20 mouse cellular contexts compared by ENCODE assay signal in the genomic region with DNA sequence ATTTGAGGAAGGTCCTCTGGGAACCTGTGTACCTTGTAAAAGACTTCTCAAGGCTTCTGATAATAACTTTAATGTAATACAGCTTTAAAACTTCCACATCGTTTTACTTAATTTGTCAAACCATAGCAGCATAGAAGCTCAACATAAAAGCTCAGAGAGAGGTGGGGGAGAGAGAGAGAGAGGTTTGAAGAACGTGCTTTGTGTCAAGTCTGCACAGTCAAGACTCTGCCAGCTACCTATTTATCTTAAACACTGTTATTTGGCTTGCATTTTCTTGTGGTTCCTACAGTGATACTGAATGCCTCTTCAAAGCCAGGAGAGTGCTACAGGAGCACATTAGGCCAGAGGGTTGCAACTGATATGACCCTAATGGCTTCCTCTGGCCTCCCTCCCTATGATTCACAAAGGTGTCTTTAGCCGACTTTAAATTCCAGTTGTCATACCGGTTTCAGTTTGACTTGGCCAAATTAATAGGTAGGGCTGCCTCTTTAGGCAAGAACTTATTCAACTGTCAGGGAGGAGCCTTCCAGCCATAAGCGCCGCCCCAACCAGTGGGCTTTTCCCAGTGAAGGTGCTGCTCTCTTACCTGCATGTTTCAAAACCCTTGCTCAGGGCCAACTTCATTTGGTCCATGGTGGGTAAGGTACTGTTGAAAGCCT. TPM values are rescaled to one million over a fixed set of nuclear protein-coding genes. Genes with fewer than 3 reads are reported as not detected.
DNase-seq lines count a peak whose midpoint lies in the region; ATAC-seq and TF ChIP-seq lines count a peak whose summit lies in the region.
"Had no signal": no experiment of that assay in that cellular context is flagged by ENCODE, and none has a peak within 500 bp of the region (broad histone marks: within the 10 kb centered on the region; RNA-seq: fewer than 3 reads in every experiment).

No protein-coding gene starts in this region.

- H3K27ac ChIP-seq in forebrain, embryonic 15.5 days (replicated peaks): no peak overlapping the region
- no peak overlapping the region for H3K27ac ChIP-seq in forebrain, embryonic 11.5 days (ENCODE audit: low read depth, low read length)
- peak overlapping the region; percentile 57; the same call in 1 of the 2 replicates for H3K27ac ChIP-seq in thymus, adult 2 months (ENCODE audit: control insufficient read depth, insufficient read depth, low read length)
- no peak overlapping the region for H3K27ac ChIP-seq in stomach, postnatal 0 days (replicated peaks)
- no peak overlapping the region for H3K27ac ChIP-seq in midbrain, embryonic 13.5 days
- H3K27ac ChIP-seq: embryonic facial prominence, embryonic 15.5 days; heart, embryonic 10.5 days; hindbrain, embryonic 12.5 days had no signal

- 0 out of 2 replicates have a peak, but pooled peaks have one; percentile 55 for ATAC-seq in forebrain, embryonic 15.5 days (replicated peaks)
- ATAC-seq in forebrain, embryonic 11.5 days (replicated peaks; ENCODE audit: low FRiP score): no peak
- 0 out of 2 replicates have a peak, but pooled peaks have one; percentile 18 for ATAC-seq in stomach, postnatal 0 days (ENCODE audit: low FRiP score, low TSS enrichment)
- no peak for ATAC-seq in frontal cortex, adult (ENCODE audit: low TSS enrichment)
- ATAC-seq in midbrain, embryonic 13.5 days: no peak
- ATAC-seq: hindbrain, embryonic 16.5 days had no signal

- WGBS in forebrain, embryonic 15.5 days: 72% methylated on average over 6 of the region's 6 CpGs
- 86% methylated on average over 6 of the region's 6 CpGs for WGBS in forebrain, embryonic 11.5 days
- WGBS in thymus, adult 2 months: 72% methylated on average over 6 of the region's 6 CpGs
- WGBS in stomach, postnatal 0 days: 50% methylated on average over 6 of the region's 6 CpGs
- WGBS in midbrain, embryonic 13.5 days: 86% methylated on average over 6 of the region's 6 CpGs

- H3K27me3 ChIP-seq in forebrain, embryonic 15.5 days: no peaks in the 10 kb centered on the region
- H3K27me3 ChIP-seq in forebrain, embryonic 11.5 days (ENCODE audit: control insufficient read depth, insufficient read depth, low read length): no peaks in the 10 kb centered on the region
- no peaks in the 10 kb centered on the region for H3K27me3 ChIP-seq in thymus, adult 2 months (ENCODE audit: control insufficient read depth, insufficient read depth, low read length)
- H3K27me3 ChIP-seq in stomach, postnatal 0 days (ENCODE audit: control insufficient read depth, insufficient read depth, low read length): no peaks in the 10 kb centered on the region
- H3K27me3 ChIP-seq in midbrain, embryonic 13.5 days: no peaks in the 10 kb centered on the region
- H3K27me3 ChIP-seq: embryonic facial prominence, embryonic 15.5 days; hindbrain, embryonic 12.5 days had no signal

- H3K9me3 ChIP-seq in forebrain, embryonic 15.5 days: no peaks in the 10 kb centered on the region
- H3K9me3 ChIP-seq in forebrain, embryonic 11.5 days (ENCODE audit: control insufficient read depth, low read length): no peaks in the 10 kb centered on the region
- H3K9me3 ChIP-seq in stomach, postnatal 0 days (ENCODE audit: control insufficient read depth, low read length): no peaks in the 10 kb centered on the region
- no peaks in the 10 kb centered on the region for H3K9me3 ChIP-seq in midbrain, embryonic 13.5 days
- H3K9me3 ChIP-seq: embryonic facial prominence, embryonic 15.5 days; heart, embryonic 10.5 days; hindbrain, embryonic 12.5 days had no signal

- no peak for TF ChIP-seq POLR2A in thymus, adult 2 months (IDR thresholded peaks at IDR 0.05; ENCODE audit: control insufficient read depth, extremely low read depth, insufficient read depth, low read length, poor library complexity)

- TF ChIP-seq EP300 in stomach, postnatal 0 days (optimal IDR thresholded peaks at IDR 0.05): no peak

- 0 out of 2 replicates have a peak, but pooled peaks cover 2% of the 10 kb centered on the region for H3K4me1 ChIP-seq in forebrain, embryonic 15.5 days
- no peaks in the 10 kb centered on the region for H3K4me1 ChIP-seq in forebrain, embryonic 11.5 days (replicated peaks; ENCODE audit: control insufficient read depth, insufficient read depth, low read length)
- peaks cover 24% of the 10 kb centered on the region for H3K4me1 ChIP-seq in thymus, adult 2 months (replicated peaks; ENCODE audit: control insufficient read depth, insufficient read depth, low read length)
- 0 out of 2 replicates have a peak, but pooled peaks cover 3% of the 10 kb centered on the region for H3K4me1 ChIP-seq in stomach, postnatal 0 days (replicated peaks; ENCODE audit: control insufficient read depth, insufficient read depth)
- peaks cover 12% of the 10 kb centered on the region; the same call in 1 of the 2 replicates for H3K4me1 ChIP-seq in midbrain, embryonic 13.5 days (replicated peaks)

- H3K4me2 ChIP-seq in forebrain, embryonic 15.5 days (replicated peaks): no peak overlapping the region
- no peak overlapping the region for H3K4me2 ChIP-seq in forebrain, embryonic 11.5 days (ENCODE audit: low read depth, low read length, severe bottlenecking)
- no peak overlapping the region for H3K4me2 ChIP-seq in stomach, postnatal 0 days (replicated peaks; ENCODE audit: low read depth)
- no peak overlapping the region for H3K4me2 ChIP-seq in midbrain, embryonic 13.5 days (replicated peaks)
- H3K4me2 ChIP-seq: embryonic facial prominence, embryonic 15.5 days; hindbrain, embryonic 12.5 days had no signal

- H3K4me3 ChIP-seq in forebrain, embryonic 15.5 days: no peak overlapping the region
- no peak overlapping the region for H3K4me3 ChIP-seq in forebrain, embryonic 11.5 days (ENCODE audit: low read depth, low read length)
- no peak overlapping the region for H3K4me3 ChIP-seq in thymus, adult 2 months (ENCODE audit: control insufficient read depth, insufficient read depth, low read length)
- H3K4me3 ChIP-seq in stomach, postnatal 0 days (ENCODE audit: low read depth, low read length): no peak overlapping the region
- no peak overlapping the region for H3K4me3 ChIP-seq in midbrain, embryonic 13.5 days (replicated peaks)
- H3K4me3 ChIP-seq: embryonic facial prominence, embryonic 15.5 days; heart, embryonic 10.5 days; hindbrain, embryonic 12.5 days had no signal

- no peak for DNase-seq in forebrain, embryonic 11.5 days (ENCODE audit: low spot score)
- DNase-seq in thymus, adult 2 months: no peak
- no peak for DNase-seq in thymus, postnatal 10 days (ENCODE audit: low spot score in 2 of 2)
- peak; percentile 84 for DNase-seq in fat pad, adult 2 months (ENCODE audit: extremely low read depth, low read depth, low spot score)
- DNase-seq in stomach, postnatal 0 days (ENCODE audit: low spot score): no peak
- DNase-seq: adrenal gland, adult 2 months; adrenal gland, postnatal 25 days; cerebellum, adult 8-10 months; cerebellum, postnatal 14 days; gastrocnemius, postnatal 36 days; heart, postnatal 10 days; heart, postnatal 4 days; kidney, adult 11 months had no signal

- H3K9ac ChIP-seq in forebrain, embryonic 15.5 days (replicated peaks): no peak overlapping the region
- no peak overlapping the region for H3K9ac ChIP-seq in forebrain, embryonic 11.5 days (ENCODE audit: low read length)
- H3K9ac ChIP-seq in stomach, postnatal 0 days (ENCODE audit: low read length): no peak overlapping the region
- no peak overlapping the region for H3K9ac ChIP-seq in midbrain, embryonic 13.5 days (replicated peaks)
- H3K9ac ChIP-seq: embryonic facial prominence, embryonic 15.5 days; hindbrain, embryonic 12.5 days had no signal

- no peak for TF ChIP-seq CTCF in thymus, adult 2 months (IDR thresholded peaks at IDR 0.05; ENCODE audit: borderline replicate concordance, control insufficient read depth, extremely low read depth, insufficient read depth, low read length, poor library complexity)
- no peak for TF ChIP-seq CTCF in stomach, postnatal 0 days (IDR thresholded peaks at IDR 0.05; ENCODE audit: low read depth)

- no peaks in the 10 kb centered on the region for H3K36me3 ChIP-seq in forebrain, embryonic 15.5 days
- no peaks in the 10 kb centered on the region for H3K36me3 ChIP-seq in forebrain, embryonic 11.5 days (ENCODE audit: control insufficient read depth, insufficient read depth, low read length)
- H3K36me3 ChIP-seq in thymus, adult 2 months (ENCODE audit: control insufficient read depth, insufficient read depth, low read length): no peaks in the 10 kb centered on the region
- no peaks in the 10 kb centered on the region for H3K36me3 ChIP-seq in stomach, postnatal 0 days (ENCODE audit: control insufficient read depth, insufficient read depth, low read length)
- no peaks in the 10 kb centered on the region for H3K36me3 ChIP-seq in midbrain, embryonic 13.5 days
- H3K36me3 ChIP-seq: hindbrain, embryonic 12.5 days had no signal

RNA-seq across cellular contexts. Expression of gene Cd44, which starts 36.6 kb away (rescaled TPM):
- polyA plus RNA-seq in forebrain, embryonic 15.5 days (2015; fragmentation: Nextera tagmentation; extraction: Ambion mirVana): 1.4 and 1.9 TPM in 2 replicates
- 2.0 and 2.4 TPM in 2 replicates for polyA plus RNA-seq in forebrain, embryonic 11.5 days (2014; fragmentation: Nextera tagmentation; extraction: Ambion mirVana)
- polyA plus RNA-seq in thymus, adult 2 months (2012; rRNA removed): 17.8 and 19.3 TPM in 2 replicates
- polyA plus RNA-seq in stomach, postnatal 0 days (2015; fragmentation: Nextera tagmentation; extraction: Ambion mirVana): 27.5 and 27.7 TPM in 2 replicates
- polyA plus RNA-seq in midbrain, embryonic 13.5 days (2015; fragmentation: Nextera tagmentation; extraction: Ambion mirVana): 1.5 and 2.1 TPM in 2 replicates

Comparison
In these comparisons a context has a peak if more than half of its experiments do, and no peak if none do; other contexts are left out.
1. ATAC-seq: peak in forebrain, embryonic 15.5 days (single experiment) and stomach, postnatal 0 days (single experiment); none in forebrain, embryonic 11.5 days (single experiment), frontal cortex, adult (single experiment) and midbrain, embryonic 13.5 days (single experiment).